Mouse (Mus musculus) MEL (cell line): ENCODE measurements around the gene Cemip. TPM values are rescaled to one million over a fixed set of nuclear protein-coding genes. Genes with fewer than 3 reads are reported as not detected.

Experiments used
- DNase-seq: peaks from one replicate; pipeline ENCODE4 v3.0.0; 2011; ENCODE audit warnings: low read depth, low spot score
- H3K27ac ChIP-seq: 2 replicates; pipeline ENCODE4 v1.5.1; 2012; ENCODE audit warnings: low read depth, mild to moderate bottlenecking, control low read depth, low read length, moderate library complexity; ENCODE audit not compliant: control insufficient read depth
- H3K27me3 ChIP-seq, 2 experiments: fragments of 150-350 bp in 1 of 2; sonication (generic) in 1 of 2; 2 replicates each; pipeline ENCODE4 v1.6.1; 2012; ENCODE audit warnings: low read length in 2 of 2, mild to moderate bottlenecking in 2 of 2, improper control_type of control experiment in 1 of 2, moderate library complexity in 1 of 2; ENCODE audit not compliant: insufficient read depth in 2 of 2, control insufficient read depth in 1 of 2
- H3K36me3 ChIP-seq, 2 experiments: 2 replicates each; pipeline ENCODE4 v1.6.1; 2012 to 2014; ENCODE audit warnings: low read length in 2 of 2, improper control_type of control experiment in 1 of 2, inconsistent platforms in 1 of 2, mild to moderate bottlenecking in 1 of 2; ENCODE audit not compliant: insufficient read depth in 2 of 2, control insufficient read depth in 1 of 2
- H3K4me1 ChIP-seq, 2 experiments: fragments of 150-350 bp in 1 of 2; sonication (generic) in 1 of 2; 2 replicates each; pipeline ENCODE4 v1.6.1; 2012; ENCODE audit warnings: low read length in 2 of 2, improper control_type of control experiment in 1 of 2, mild to moderate bottlenecking in 1 of 2; ENCODE audit not compliant: insufficient read depth in 2 of 2, control insufficient read depth in 1 of 2
- H3K4me3 ChIP-seq, 2 experiments: fragments of 150-350 bp in 1 of 2; sonication (generic) in 1 of 2; 2 replicates each; pipeline ENCODE4 v1.5.1; 2012; ENCODE audit warnings: low read depth in 2 of 2, low read length in 2 of 2, mild to moderate bottlenecking in 2 of 2, moderate library complexity in 2 of 2, control low read depth in 1 of 2, improper control_type of control experiment in 1 of 2; ENCODE audit not compliant: control insufficient read depth in 1 of 2, insufficient read depth in 1 of 2
- H3K79me2 ChIP-seq: 2 replicates; pipeline ENCODE4 v1.6.1; 2012; ENCODE audit warnings: mild to moderate bottlenecking, low read length, moderate library complexity; ENCODE audit not compliant: control insufficient read depth, poor library complexity, insufficient read depth
- H3K9ac ChIP-seq: 2 replicates; pipeline ENCODE4 v1.6.1; 2012; ENCODE audit warnings: low read depth, mild to moderate bottlenecking, control low read depth, low read length, moderate library complexity; ENCODE audit not compliant: control insufficient read depth, poor library complexity, severe bottlenecking
- H3K9me3 ChIP-seq: fragments of 150-350 bp; sonication (generic); replicated peaks from 2 replicates; pipeline ENCODE4 v1.6.1; 2012; ENCODE audit warnings: mild to moderate bottlenecking, low read length, improper control_type of control experiment, moderate library complexity; ENCODE audit not compliant: insufficient read depth
- CHD2 ChIP-seq: IDR thresholded peaks from 2 replicates; pipeline ENCODE4 v1.6.1; 2011; ENCODE audit warnings: low read length, improper control_type of control experiment
- E2F4 ChIP-seq: IDR thresholded peaks from 2 replicates; pipeline ENCODE4 v1.6.1; 2011; ENCODE audit warnings: low read depth, low read length, improper control_type of control experiment, borderline replicate concordance
- ELF1 ChIP-seq: IDR thresholded peaks from 2 replicates; pipeline ENCODE4 v1.6.1; 2014; ENCODE audit warnings: low read depth, mild to moderate bottlenecking, inconsistent platforms, low read length, improper control_type of control experiment, moderate library complexity
- EP300 ChIP-seq, 2 experiments: IDR thresholded peaks; 2 replicates each; pipeline ENCODE4 v1.6.1; 2011; ENCODE audit warnings: improper control_type of control experiment in 2 of 2, low read length in 2 of 2, low read depth in 1 of 2, mild to moderate bottlenecking in 1 of 2
- ETS1 ChIP-seq: IDR thresholded peaks from 2 replicates; pipeline ENCODE4 v1.6.1; 2012; ENCODE audit warnings: low read depth, mild to moderate bottlenecking, inconsistent platforms, low read length, improper control_type of control experiment, moderate library complexity
- GABPA ChIP-seq: IDR thresholded peaks from 2 replicates; pipeline ENCODE4 v1.6.1; 2012; ENCODE audit warnings: low read depth, mild to moderate bottlenecking, inconsistent platforms, low read length, improper control_type of control experiment, moderate library complexity
- GATA1 ChIP-seq: IDR thresholded peaks from 2 replicates; pipeline ENCODE4 v1.6.1; 2011; ENCODE audit warnings: low read depth, low read length, improper control_type of control experiment
- HCFC1 ChIP-seq: IDR thresholded peaks from 2 replicates; pipeline ENCODE4 v1.6.1; 2012; ENCODE audit warnings: low read depth, mild to moderate bottlenecking, inconsistent platforms, low read length, improper control_type of control experiment, moderate library complexity
- JUND ChIP-seq: IDR thresholded peaks from 2 replicates; pipeline ENCODE4 v1.6.1; 2011; ENCODE audit warnings: low read depth, mild to moderate bottlenecking, improper control_type of control experiment, low read length
- KAT2A ChIP-seq: conservative IDR thresholded peaks from 2 replicates; pipeline ENCODE4 v1.6.1; 2012; ENCODE audit warnings: low read depth, low read length, improper control_type of control experiment, inconsistent platforms
- MAFK ChIP-seq: IDR thresholded peaks from 2 replicates; pipeline ENCODE4 v1.6.1; 2011; ENCODE audit warnings: low read depth, mild to moderate bottlenecking, low read length, improper control_type of control experiment, borderline replicate concordance
- MEF2A ChIP-seq: IDR thresholded peaks from 2 replicates; pipeline ENCODE4 v1.6.1; 2014; ENCODE audit warnings: low read depth, mild to moderate bottlenecking, inconsistent platforms, low read length, improper control_type of control experiment; ENCODE audit not compliant: poor library complexity, insufficient replicate concordance, severe bottlenecking; ENCODE audit errors: extremely low read depth
- MYB ChIP-seq: IDR thresholded peaks from 2 replicates; pipeline ENCODE4 v1.6.1; 2011; ENCODE audit warnings: mild to moderate bottlenecking, low read depth, low read length, improper control_type of control experiment
- NELFE ChIP-seq: IDR thresholded peaks from 2 replicates; pipeline ENCODE4 v1.6.1; 2011; ENCODE audit warnings: low read depth, low read length, improper control_type of control experiment
- POLR2A ChIP-seq, 2 experiments: IDR thresholded peaks; 2 replicates each; pipeline ENCODE4 v1.6.1; 2011 to 2012; ENCODE audit warnings: low read length in 2 of 2, mild to moderate bottlenecking in 2 of 2, control low read depth in 1 of 2, improper control_type of control experiment in 1 of 2, low read depth in 1 of 2, moderate library complexity in 1 of 2; ENCODE audit not compliant: control insufficient read depth in 1 of 2, insufficient read depth in 1 of 2, poor library complexity in 1 of 2
- RAD21 ChIP-seq: IDR thresholded peaks from 2 replicates; pipeline ENCODE4 v1.6.1; 2011; ENCODE audit warnings: mild to moderate bottlenecking, low read depth, low read length, improper control_type of control experiment
- RCOR1 ChIP-seq: IDR thresholded peaks from 2 replicates; pipeline ENCODE4 v1.6.1; 2012; ENCODE audit warnings: low read depth, mild to moderate bottlenecking, inconsistent platforms, low read length, improper control_type of control experiment
- SMC3 ChIP-seq: IDR thresholded peaks from 2 replicates; pipeline ENCODE4 v1.6.1; 2011; ENCODE audit warnings: low read depth, low read length, improper control_type of control experiment
- TAL1 ChIP-seq: IDR thresholded peaks from 2 replicates; pipeline ENCODE4 v1.6.1; 2012; ENCODE audit warnings: mild to moderate bottlenecking, inconsistent platforms, low read length, moderate library complexity, mixed read lengths
- TCF12 ChIP-seq: IDR thresholded peaks from 2 replicates; pipeline ENCODE4 v1.6.1; 2014; ENCODE audit warnings: low read depth, mild to moderate bottlenecking, inconsistent platforms, low read length, improper control_type of control experiment, moderate library complexity
- USF2 ChIP-seq, 2 experiments: IDR thresholded peaks; 2 replicates each; pipeline ENCODE4 v1.6.1; 2011 to 2012; ENCODE audit warnings: improper control_type of control experiment in 2 of 2, low read length in 2 of 2, borderline replicate concordance in 1 of 2, inconsistent platforms in 1 of 2, low read depth in 1 of 2, mild to moderate bottlenecking in 1 of 2; ENCODE audit not compliant: insufficient read depth in 1 of 2
- ZC3H11A ChIP-seq: IDR thresholded peaks from 2 replicates; pipeline ENCODE4 v1.6.1; 2012; ENCODE audit warnings: low read depth, mild to moderate bottlenecking, inconsistent platforms, low read length, improper control_type of control experiment
- ZMIZ1 ChIP-seq: IDR thresholded peaks from 2 replicates; pipeline ENCODE4 v1.6.1; 2012; ENCODE audit warnings: low read depth, mild to moderate bottlenecking, inconsistent platforms, low read length, improper control_type of control experiment, moderate library complexity
- polyA plus RNA-seq, 2 experiments: library from polyadenylated mRNA; stranded (reverse) in 1 of 2; unstranded in 1 of 2; fragments of >175 nt in 1 of 2; fragments of >200 nt in 1 of 2; gene quantifications; 2 replicates each; pipeline versions ENCODE4 v1.2.1 to v1.2.4; 2012; ENCODE audit warnings: low replicate concordance in 2 of 2, low read depth in 1 of 2; ENCODE audit not compliant: insufficient read length in 2 of 2, insufficient read depth in 1 of 2, missing spikeins in 1 of 2
- total RNA-seq: library from RNA; depleted of rRNA; stranded (reverse); fragments of 300-350 nt; gene quantifications from 2 replicates; pipeline ENCODE4 v1.2.3, GENCODE M21; 2012

Cemip gene
- total and polyA plus RNA-seq, 3 experiments: not detected

GRCm38 (mm10) chr7:84042726-84043125, 43.6 kb downstream of the Cemip start:
- Histone ChIP-seq H3K36me3 (no peaks in the 10 kb centered on the region), H3K9me3 (no peaks in the 10 kb centered on the region), H3K4me3 (no peak overlapping the region), H3K27ac (no peak overlapping the region), H3K9ac (no peak overlapping the region), H3K27me3 (no peaks in the 10 kb centered on the region), H3K79me2 (no peaks in the 10 kb centered on the region), H3K4me1 (no peaks in the 10 kb centered on the region)
- TF ChIP-seq RCOR1 (no peak), ELF1 (no peak), USF2 (IDR thresholded peaks at IDR 0.05; ENCODE audit: borderline replicate concordance in 1 of 2, insufficient read depth in 1 of 2, low read depth in 1 of 2, low read length in 2 of 2) (no peak), NELFE (no peak), MYB (no peak), E2F4 (no peak), HCFC1 (no peak), GABPA (no peak), KAT2A (no peak), ZMIZ1 (no peak), CHD2 (no peak)
- DNase-seq: no peak

GRCm38 (mm10) chr7:84039856-84040522, 46.3 kb downstream of the Cemip start:
- Histone ChIP-seq H3K4me1 (no peaks in the 10 kb centered on the region), H3K27ac (no peak overlapping the region), H3K27me3 (no peaks in the 10 kb centered on the region), H3K36me3 (no peaks in the 10 kb centered on the region), H3K79me2 (no peaks in the 10 kb centered on the region), H3K9me3 (no peaks in the 10 kb centered on the region), H3K9ac (no peak overlapping the region), H3K4me3 (no peak overlapping the region)
- no peak for DNase-seq
- TF ChIP-seq KAT2A (no peak), RAD21 (no peak), SMC3 (no peak), EP300 (IDR thresholded peaks at IDR 0.05; ENCODE audit: low read depth in 1 of 2, low read length in 2 of 2) (no peak), POLR2A (IDR thresholded peaks at IDR 0.05; ENCODE audit: control insufficient read depth in 1 of 2, insufficient read depth in 1 of 2, low read depth in 1 of 2, low read length in 2 of 2, poor library complexity in 1 of 2) (no peak), TAL1 (no peak), GABPA (no peak), MAFK (no peak), RCOR1 (no peak), HCFC1 (no peak), MEF2A (no peak), ETS1 (no peak), GATA1 (no peak), TCF12 (no peak), ZC3H11A (no peak), CHD2 (no peak), JUND (no peak)
